Mouse (Mus musculus): ENCODE results near the gene Pappa.

Gene Pappa

GRCm38 (mm10) chr4:65174505-65174904 lies 50.5 kb downstream of the Pappa start:
- DNase-seq = no peak

DNA sequence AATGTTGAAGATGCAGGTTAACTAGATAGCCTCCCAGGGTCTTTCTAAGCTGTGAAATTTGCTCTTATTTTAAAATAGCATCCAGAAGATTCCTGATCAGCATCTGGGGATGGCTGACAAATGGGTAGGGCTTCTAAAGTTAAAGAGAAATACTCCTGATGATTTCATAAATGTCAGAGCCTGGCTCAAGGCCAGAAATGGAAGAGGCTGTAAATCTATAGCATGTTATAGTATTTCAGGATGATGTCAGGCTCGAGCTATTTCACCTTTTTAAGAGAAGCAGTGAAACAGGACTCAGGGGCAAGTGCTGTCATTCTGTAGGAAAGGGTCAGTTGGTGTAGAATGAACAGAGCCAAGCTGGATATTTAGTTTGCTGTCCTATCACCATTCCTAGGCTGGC lies 54.2 kb downstream of the Pappa start:
- DNase-seq = no peak

- DNase-seq = no peak
Observed at GRCm38 (mm10) chr4:65187236-65187635, 63.3 kb downstream of the Pappa start.

- DNase-seq = no peak
Observed at GRCm38 (mm10) chr4:65187716-65188115, 63.7 kb downstream of the Pappa start.

GRCm38 (mm10) chr4:65188921-65189485 lies 65.0 kb downstream of the Pappa start:
- peak; percentile 4 to 20 for DNase-seq

GRCm38 (mm10) chr4:65192810-65193209 lies 68.8 kb downstream of the Pappa start:
- DNase-seq = no peak

- DNase-seq = no peak
Observed at GRCm38 (mm10) chr4:65195971-65196370, 72.0 kb downstream of the Pappa start.

DNA sequence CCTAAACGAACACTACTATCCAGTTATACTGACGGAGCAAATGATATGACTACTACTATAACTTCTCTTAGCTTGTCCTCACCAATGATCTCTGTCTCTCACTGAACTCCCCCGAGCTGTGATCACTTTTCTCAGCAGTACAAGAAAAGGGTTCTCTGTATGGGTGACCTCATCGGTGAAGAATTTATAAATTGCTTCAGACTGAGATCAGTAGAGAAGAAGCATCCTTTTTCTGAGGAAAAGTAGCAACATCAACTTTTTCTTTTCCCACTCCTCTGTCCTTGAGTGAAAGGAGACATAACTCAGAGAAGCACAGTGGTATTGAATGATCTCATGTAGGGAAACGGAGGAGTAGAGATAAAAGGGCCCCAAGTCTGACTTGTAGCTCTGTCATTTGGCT lies 79.7 kb downstream of the Pappa start:
- no peak for DNase-seq

DNA sequence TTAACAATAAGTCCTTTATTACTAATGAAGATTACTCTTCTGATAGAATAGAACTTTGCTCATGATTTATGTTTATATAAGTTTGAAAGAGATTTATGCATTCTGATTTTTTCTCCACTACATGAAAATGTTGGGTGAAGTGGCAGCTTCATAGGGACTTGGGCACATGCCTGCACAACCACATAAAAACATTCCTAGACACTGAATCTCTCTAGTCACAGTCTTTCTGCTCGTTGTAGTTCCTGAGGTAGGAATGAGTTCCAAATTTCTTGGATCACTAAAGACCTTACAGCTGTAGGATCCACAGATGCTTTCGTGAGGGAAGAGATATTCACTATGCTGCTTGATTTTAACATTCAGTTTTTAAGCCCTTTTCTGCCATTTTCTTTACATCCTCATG lies 81.5 kb downstream of the Pappa start:
- DNase-seq = no peak

DNA sequence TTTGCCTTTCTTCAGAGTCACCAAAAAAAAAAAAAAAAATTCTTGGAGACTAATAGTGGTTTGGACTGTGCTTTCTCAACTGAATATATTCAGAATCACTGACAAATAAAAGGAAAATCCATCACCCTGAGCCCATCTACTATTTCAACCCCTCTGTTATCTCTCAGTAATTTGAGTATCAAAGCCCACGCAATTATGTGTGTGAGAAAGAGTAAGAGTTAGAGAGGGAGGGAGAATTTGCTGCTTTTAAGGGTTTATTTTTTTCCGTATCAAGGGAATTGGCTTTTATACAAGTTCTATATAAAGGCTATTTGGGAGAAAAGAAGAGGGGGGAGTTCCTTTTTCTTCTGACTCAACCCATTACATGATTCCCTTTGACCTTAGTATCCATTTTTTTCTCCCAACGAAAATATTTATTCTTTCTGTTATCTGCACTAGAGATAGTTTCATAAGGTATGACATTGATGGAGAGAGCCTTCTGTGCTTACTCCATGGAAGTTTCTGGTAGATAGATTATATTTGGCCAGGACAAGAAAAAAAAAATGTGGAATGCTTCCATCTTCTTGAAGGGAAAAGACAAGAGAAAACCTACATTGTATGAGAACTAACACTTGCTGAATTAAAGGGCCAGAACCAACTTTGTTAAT lies 85.5 kb downstream of the Pappa start:
- DNase-seq = no peak

DNA sequence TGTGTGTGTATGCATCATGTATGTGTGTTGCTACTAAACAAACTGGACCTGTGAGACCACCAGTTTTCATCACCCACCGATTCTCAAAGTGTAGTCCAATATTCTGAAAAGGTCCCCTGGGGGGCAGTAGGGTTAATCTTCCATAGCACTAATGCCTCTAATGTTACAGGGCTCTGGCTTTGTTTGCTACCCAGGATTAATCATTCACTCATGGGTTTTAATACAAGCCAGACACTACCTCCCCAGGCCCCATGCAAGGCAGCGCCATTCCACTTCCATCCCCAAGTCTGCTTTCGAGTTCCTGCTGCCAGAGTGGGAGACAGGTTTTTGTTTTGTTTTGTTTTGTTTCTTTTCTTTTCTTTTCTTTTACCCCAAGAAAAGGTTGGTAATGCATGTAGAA lies 92.7 kb downstream of the Pappa start:
- no peak for DNase-seq

DNA sequence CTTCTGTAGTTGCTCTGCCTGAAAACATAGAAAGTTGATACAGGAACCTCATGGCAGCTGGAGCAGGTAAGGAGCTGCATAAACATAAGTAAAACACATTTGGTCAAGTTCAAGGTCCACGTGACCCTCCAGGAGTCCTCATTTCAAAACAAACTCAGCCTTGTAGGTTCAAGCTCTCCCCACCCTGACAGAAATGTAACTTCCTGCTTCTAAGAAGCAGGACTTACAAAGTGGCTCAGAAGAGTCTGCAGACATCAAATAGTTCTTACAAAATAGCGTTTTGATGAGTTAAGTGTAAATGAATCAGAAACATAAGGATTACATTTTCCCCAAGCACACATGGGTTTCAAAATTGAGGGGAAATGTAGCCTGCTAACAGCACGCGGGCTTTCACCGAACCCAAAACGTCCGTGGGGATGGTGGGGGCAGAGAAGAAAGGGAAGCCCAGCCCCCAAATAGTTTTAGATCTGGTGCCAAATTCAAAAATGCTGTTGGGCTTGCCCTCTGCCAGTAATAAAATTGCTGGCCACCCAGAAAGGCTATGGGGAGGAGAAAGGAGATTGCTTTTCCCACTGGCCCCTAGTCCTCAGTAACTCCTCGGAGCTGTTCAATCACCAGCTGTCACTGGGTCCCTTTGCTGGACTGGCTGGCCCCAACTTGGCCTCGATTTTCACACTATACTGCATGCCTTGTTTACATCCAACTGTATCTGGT lies 93.8 kb downstream of the Pappa start:
- peak; percentile 9 to 46 for DNase-seq

DNA sequence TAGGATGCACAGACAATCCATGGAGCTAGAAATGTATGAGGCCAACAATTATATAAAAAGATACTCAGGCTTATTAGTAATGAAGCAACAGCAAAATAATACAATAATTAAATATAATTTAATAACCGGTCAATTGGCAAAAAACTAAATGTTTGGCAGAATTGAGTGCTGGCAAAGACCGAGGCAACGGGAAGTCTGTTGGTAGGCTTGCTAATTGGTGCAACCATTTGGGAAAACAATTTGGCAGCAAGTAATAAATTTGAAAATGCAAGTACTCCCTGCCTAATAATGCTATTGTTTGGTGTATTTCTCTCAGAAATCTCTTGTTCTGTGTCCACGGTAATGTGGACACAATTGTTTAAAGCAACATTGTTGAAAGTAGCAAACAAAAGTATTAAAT lies 99.9 kb downstream of the Pappa start:
- no peak for DNase-seq

GRCm38 (mm10) chr4:65238540-65238998 lies 114.6 kb downstream of the Pappa start:
- no peak for DNase-seq

DNA sequence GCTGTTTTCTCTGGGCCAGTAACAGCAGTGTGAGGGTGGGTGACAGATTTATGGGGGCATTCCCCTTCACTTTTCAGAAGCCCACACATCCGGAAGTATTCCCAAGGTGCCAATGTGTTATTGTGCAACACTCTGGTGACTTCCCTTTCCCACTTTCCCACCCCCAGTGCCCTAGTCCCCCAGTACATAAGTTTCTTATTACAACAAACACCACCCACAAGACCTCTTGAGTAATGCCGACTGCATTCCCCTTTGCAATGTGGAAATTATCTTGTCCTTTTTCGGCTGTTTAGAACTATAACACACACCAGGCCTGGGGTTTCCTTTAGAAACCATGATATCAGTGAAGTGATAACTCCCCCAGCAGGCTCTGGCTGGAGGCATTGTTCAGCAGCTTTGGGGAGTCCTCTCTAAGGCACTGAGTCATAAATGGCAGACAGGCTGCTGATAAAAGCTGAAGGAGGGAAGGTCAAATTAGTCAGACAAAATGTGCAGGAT lies 118.5 kb downstream of the Pappa start:
- DNase-seq = no peak

- no peak for DNase-seq
Observed at GRCm38 (mm10) chr4:65243245-65243644, 119.3 kb downstream of the Pappa start.

GRCm38 (mm10) chr4:65245015-65245414 lies 121.0 kb downstream of the Pappa start:
- DNase-seq = no peak

- DNase-seq = no peak
Observed at GRCm38 (mm10) chr4:65245440-65245839, 121.5 kb downstream of the Pappa start.

- no peak for DNase-seq
Observed at GRCm38 (mm10) chr4:65252193-65252592, 128.2 kb downstream of the Pappa start.

- DNase-seq = no peak
Observed at GRCm38 (mm10) chr4:65254073-65254472, 130.1 kb downstream of the Pappa start.

DNA sequence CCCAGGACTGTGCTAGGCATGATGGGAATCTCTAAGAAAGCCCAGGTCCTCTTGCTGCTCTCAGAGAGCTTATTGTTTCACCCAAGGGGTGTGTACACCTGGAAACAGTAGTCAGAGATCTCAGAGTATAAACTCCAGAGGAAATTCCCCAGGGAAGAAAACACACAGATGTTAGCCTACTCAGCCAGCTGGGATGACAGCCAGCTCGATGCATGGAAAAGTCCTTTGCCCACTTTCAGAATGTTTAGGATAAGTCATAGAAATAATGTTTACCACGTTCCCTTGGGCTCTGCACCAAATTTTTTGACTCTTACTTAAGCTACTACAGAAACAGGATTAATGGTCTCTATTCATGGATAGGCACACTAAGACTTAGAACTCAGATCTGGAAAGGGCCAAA lies 143.1 kb downstream of the Pappa start:
- no peak for DNase-seq

- no peak for DNase-seq
Observed at GRCm38 (mm10) chr4:65269996-65270395, 146.0 kb downstream of the Pappa start.

GRCm38 (mm10) chr4:65272295-65272694 lies 148.3 kb downstream of the Pappa start:
- DNase-seq = peak; percentile 9 to 27

DNA sequence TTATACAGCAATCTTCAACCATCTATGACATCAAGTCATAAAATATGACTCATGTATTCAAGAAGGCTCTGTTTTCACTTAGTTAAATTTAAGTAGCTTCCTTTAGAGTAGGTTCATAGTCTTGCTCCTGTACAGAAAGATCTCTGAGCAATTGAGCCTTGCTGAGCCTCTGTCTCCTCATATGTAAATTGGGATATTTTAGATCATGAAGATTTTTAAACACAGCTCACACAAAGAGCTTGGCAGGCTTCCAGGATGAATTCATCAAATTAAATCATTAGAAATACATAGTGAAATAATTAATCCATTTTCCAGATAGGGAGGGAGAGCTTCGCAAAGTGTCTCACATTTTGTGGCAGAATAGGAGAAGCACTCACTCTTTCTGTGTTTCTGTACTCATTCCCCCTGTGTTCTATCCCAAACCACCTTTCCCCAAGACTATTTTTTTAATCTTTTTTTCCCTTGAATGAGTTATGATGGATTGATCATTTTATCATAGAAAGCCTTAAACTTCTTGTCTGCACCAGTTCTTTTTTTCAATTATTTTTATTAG lies 149.4 kb downstream of the Pappa start:
- no peak for DNase-seq
